Mouse (Mus musculus) splenic B cell, adult 2 months (primary cell): ENCODE data around the gene Arhgef17.
"Not testable (repeated sequence)": the region's sequence is repeated elsewhere in the genome, so short reads cannot be mapped to it uniquely, and the experiment has no call there.

ENCODE experiments used
- DNase-seq: peaks from one replicate; pipeline ENCODE4 v3.0.0-alpha.2; 2011; ENCODE audit warnings: low read depth, low spot score
- H3K27me3 ChIP-seq: 2 replicates; pipeline ENCODE4 v1.6.1; 2012; ENCODE audit warnings: mild to moderate bottlenecking, low read length, moderate library complexity, mixed read lengths; ENCODE audit not compliant: control insufficient read depth, poor library complexity, insufficient read depth, severe bottlenecking
- H3K36me3 ChIP-seq: 2 replicates; pipeline ENCODE4 v1.6.1; 2012; ENCODE audit warnings: mild to moderate bottlenecking, low read length, moderate library complexity, mixed read lengths; ENCODE audit not compliant: control insufficient read depth, poor library complexity, insufficient read depth, severe bottlenecking

The Arhgef17 gene

DNA sequence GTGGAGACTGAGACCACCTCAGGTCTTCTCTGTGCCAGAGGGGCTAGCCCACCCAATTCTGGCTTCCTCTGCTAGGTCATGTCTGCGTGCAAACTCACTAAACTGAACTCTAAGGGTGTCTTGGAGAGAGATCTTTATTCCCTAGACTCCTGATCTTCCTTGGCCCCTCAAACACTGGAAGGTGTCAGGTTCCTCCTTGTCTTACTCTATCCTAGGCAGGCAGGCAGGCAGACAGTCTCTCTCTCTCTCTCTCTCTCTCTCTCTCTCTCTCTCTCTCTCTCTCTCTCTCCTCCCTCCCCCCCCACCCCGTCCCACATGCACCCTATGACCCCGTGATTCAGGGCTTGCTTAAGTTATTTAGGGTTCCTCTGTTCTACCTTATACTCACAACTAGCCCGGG is 69.6 kb downstream of the Arhgef17 start:
- Histone ChIP-seq H3K27me3 (no peaks in the 10 kb centered on the region), H3K36me3 (no peaks in the 10 kb centered on the region)
- no peak for DNase-seq

DNA sequence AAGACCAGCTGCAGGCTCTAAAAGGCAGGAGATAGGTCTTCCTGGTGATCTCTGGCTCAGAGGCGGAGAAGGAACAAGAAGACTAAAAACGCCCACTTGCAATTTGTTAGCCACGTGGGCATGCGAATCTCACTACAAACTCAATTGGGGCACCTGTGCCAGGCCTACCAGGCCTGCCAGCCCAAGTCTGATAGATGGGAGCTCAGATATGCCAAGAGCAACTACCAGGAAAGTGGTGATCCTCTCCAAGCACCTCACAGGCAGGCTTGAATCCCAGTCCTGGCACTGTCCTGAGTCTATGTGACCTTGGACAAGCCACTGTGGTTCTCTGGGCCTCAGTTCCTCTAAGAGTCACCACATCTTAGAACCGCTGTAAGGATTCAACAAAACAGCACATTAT is 70.7 kb downstream of the Arhgef17 start:
- Histone ChIP-seq H3K36me3 (no peaks in the 10 kb centered on the region), H3K27me3 (no peaks in the 10 kb centered on the region)
- DNase-seq, result no peak

DNA sequence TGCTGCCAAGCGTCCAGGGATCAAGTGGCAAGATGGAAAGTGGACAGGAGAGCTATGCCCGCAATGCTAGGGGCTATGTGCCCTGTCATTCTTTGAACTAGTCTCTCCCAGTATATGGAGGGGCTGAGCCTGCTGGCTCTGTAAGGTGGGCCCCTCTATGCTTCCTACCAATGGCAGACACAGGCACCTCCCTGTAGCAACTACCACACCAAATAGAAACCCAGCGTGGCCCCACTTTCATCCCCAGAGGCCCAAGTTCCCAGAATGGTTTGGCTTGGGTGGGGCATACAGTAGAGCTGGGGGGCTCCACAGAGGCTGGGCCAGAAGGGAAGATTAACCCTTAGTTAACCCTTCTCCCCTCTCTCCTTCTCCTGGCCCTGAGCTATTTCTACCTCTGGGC is 71.5 kb downstream of the Arhgef17 start:
- no peaks in the 10 kb centered on the region for H3K36me3 ChIP-seq
- DNase-seq, result no peak
- H3K27me3 ChIP-seq, result no peaks in the 10 kb centered on the region

- peak; percentile 93 for DNase-seq
- Histone ChIP-seq H3K36me3 (no peaks in the 10 kb centered on the region), H3K27me3 (no peaks in the 10 kb centered on the region)
Observed at GRCm38 (mm10) chr7:100855795-100856573, 75.9 kb downstream of the Arhgef17 start.

DNA sequence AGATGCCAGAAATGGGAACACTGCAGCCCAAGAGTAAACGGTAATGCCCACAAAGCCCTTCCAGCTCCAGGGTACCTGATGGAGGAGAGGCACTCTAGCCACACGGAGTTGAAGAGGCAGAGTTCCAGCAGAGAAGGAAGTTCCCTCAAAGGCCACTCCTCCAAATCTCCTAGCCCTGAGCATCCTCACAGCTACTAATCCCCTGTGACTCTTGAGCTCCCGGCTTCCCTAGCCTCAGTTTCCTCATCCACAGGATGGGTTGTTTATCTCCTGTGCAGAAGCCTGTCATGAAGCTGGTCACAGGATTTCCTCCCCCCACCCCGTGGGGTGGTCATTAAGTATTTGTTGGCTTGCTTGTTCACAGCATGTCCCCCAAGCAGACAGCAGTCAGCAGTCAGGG is 76.6 kb downstream of the Arhgef17 start:
- DNase-seq, result no peak
- no peaks in the 10 kb centered on the region for H3K36me3 ChIP-seq
- H3K27me3 ChIP-seq, result no peaks in the 10 kb centered on the region

GRCm38 (mm10) chr7:100854861-100855260 is 77.0 kb downstream of the Arhgef17 start:
- no peak for DNase-seq
- no peaks in the 10 kb centered on the region for H3K27me3 ChIP-seq
- H3K36me3 ChIP-seq, result no peaks in the 10 kb centered on the region

DNA sequence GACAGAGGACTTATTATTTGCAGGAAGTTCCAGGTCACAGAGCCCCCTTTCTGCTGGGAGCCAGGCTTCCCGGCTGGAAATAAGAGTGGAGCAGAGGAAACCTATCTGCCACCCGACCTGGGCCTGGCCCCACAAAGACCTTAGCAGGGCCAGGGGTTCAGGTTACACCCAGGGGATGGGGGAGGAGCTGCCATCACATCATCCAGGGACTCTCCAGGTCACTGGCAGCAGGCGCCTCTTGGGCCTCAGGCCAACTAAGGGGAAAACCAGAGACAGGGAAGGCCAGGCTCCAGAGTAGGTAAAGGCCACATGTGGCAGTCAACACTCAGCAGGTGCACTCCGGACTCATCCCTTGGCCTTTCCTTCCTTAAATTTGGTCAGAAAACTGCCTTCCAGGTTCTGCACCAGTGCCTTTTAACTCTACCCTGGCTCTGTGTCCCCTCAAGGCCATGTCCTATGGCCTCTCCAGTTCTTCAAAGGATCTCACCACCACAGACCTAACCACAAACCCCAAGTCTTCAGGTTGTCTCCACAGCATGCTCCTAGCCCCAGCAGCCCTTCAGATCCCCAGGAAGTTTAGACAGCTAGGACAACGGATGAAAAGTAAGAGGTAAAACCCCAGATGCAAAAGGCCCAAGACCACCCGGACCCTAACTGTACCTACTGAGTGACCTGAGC is 77.6 kb downstream of the Arhgef17 start:
- Histone ChIP-seq H3K36me3 (no peaks in the 10 kb centered on the region), H3K27me3 (no peaks in the 10 kb centered on the region)
- no peak for DNase-seq

GRCm38 (mm10) chr7:100853396-100853795 is 78.5 kb downstream of the Arhgef17 start:
- no peaks in the 10 kb centered on the region for H3K27me3 ChIP-seq
- DNase-seq, result peak; percentile 48
- no peaks in the 10 kb centered on the region for H3K36me3 ChIP-seq

DNA sequence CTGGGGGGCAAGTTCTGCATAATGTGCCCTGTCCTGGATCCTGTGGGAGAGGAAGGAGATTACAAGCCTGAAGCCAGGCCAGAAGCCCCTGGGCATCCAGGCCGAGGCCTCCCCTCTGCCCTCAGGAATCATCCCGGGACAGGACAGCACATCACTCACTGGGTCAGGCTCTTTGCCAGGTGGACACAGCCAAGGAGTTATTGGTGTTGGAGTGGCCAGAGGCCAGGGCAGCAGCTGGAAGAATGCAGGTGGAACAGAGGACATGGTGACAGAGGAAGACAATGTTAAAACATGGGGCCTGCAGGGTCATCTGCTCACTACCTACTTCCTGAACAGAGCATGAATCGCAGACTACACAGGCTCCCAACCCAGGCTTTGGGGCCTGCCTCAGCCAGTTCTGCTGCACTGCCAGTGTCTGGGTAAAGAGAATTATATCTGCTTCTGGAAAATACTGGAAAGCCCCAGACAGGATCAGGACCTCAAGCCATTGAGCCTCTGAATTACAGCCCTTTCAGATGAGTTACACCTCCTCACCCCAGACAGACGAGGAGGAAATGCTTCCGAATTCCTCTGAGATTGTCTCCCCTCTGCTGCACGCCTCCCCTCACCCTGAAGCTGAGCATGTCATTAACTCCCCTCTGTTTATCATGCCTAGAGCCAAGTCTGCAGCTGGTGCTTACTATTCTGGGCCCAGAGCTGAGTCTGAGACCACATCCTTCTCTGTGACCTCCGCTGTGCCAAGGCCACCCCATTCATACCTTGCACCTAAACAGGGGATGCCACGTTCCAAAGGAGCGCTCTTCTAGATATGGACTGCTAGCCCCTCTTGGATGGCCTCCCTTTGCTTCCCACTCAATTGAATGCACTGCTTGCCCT is 80.2 kb downstream of the Arhgef17 start:
- Histone ChIP-seq H3K36me3 (peaks cover 3% of the 10 kb centered on the region), H3K27me3 (no peaks in the 10 kb centered on the region)
- DNase-seq, result no peak

GRCm38 (mm10) chr7:100849508-100849907 is 82.4 kb downstream of the Arhgef17 start:
- no peak for DNase-seq
- Histone ChIP-seq H3K36me3 (peaks cover 3% of the 10 kb centered on the region), H3K27me3 (no peaks in the 10 kb centered on the region)

DNA sequence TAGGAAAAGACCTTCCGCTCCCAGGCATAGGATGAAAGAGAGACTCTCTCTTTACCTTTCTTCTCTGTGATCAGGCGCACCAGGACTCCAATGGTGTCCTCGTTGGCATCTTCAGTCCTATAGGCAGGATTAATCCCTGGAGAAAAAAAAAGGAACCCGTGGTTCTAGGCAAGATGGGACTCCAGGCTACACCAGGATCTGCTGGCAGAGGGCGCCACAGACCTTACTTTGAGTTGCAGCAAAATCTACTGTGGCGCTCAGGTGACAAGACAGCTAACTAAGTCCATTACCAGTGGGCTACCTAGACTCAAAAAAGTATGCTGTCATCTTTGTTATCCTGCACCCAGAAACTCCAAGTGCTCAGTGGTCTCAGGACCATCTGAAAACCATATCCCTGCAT is 83.2 kb downstream of the Arhgef17 start:
- Histone ChIP-seq H3K27me3 (no peaks in the 10 kb centered on the region), H3K36me3 (peaks cover 3% of the 10 kb centered on the region)
- peak; percentile 86 for DNase-seq

- H3K36me3 ChIP-seq, result peaks cover 3% of the 10 kb centered on the region
- H3K27me3 ChIP-seq, result no peaks in the 10 kb centered on the region
- no peak for DNase-seq
Observed at GRCm38 (mm10) chr7:100847131-100847530, 84.8 kb downstream of the Arhgef17 start.

GRCm38 (mm10) chr7:100846033-100846432 is 85.9 kb downstream of the Arhgef17 start:
- not testable (repeated sequence) for DNase-seq, H3K36me3 ChIP-seq, H3K27me3 ChIP-seq

DNA sequence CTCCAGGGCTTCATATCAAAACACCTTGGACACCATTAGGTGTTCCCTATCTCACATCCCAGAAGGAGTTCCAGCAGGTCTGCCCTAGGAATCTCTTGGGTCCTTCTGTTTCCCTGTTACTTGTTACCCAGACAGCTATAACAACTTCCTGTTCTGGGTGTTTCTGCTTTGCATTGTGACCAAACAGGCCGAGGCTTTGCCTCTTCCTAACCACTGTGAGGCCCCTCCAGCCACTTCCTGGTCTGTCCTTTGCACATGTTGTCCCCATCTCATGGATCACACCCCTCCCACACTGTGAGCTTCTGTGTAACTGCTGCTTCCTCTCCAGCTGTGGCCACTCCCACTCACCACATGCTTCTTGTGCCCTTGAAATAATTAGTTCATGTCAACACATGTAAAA is 86.5 kb downstream of the Arhgef17 start:
- H3K36me3 ChIP-seq, result peaks cover 3% of the 10 kb centered on the region
- H3K27me3 ChIP-seq, result no peaks in the 10 kb centered on the region
- peak; percentile 71 for DNase-seq

- Histone ChIP-seq H3K36me3 (peaks cover 3% of the 10 kb centered on the region), H3K27me3 (no peaks in the 10 kb centered on the region)
- DNase-seq, result no peak
Observed at GRCm38 (mm10) chr7:100845026-100845400, 86.9 kb downstream of the Arhgef17 start.
